In the genomic region with DNA sequence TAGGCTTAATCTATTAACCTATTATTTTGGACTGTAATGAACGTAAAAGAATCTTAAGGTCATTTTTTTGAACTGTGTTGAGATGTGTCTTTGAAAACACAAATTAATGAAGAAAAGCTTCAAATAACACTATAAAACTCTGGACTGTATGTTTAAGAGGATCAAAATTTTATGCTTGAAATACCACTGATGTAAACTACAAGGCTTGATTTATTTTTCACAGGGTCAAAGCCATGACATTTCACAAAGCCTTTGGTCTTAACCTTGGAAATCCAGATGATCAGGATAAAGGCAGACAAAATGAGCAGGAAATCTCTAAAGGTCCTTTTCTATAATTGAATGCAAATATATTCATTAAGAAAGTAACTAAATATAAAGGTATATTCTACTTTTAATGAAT, we compare ENCODE assay signal across 37 mouse cellular contexts. TPM values are rescaled to one million over a fixed set of nuclear protein-coding genes. Genes with fewer than 3 reads are reported as not detected.
"Had no signal": no experiment of that assay in that cellular context is flagged by ENCODE, and none has a peak within 500 bp of the region (broad histone marks: within the 10 kb centered on the region; RNA-seq: fewer than 3 reads in every experiment).

No protein-coding gene starts in this region.

- H3K27me3 ChIP-seq: limb, embryonic 12.5 days; limb, embryonic 13.5 days; limb, embryonic 15.5 days; liver, embryonic 12.5 days; liver, embryonic 13.5 days; liver, embryonic 15.5 days; lung, embryonic 15.5 days; megakaryocyte, embryonic 14.5 days; midbrain, embryonic 12.5 days; midbrain, embryonic 13.5 days; midbrain, embryonic 15.5 days had no signal

- DNase-seq: left cerebral cortex, postnatal 4 days; liver; liver, embryonic 13.5 days; liver, postnatal 0 days; lung, adult 18-20 months; lung, adult 2 months; lung, embryonic 14.5 days; lung, postnatal 10 days; lung, postnatal 14 days; lung, postnatal 36 days; lung, postnatal 4 days; midbrain, embryonic 14.5 days had no signal

- ATAC-seq: liver, embryonic 12.5 days; liver, postnatal 0 days; lung, postnatal 0 days; midbrain, embryonic 13.5 days; midbrain, embryonic 15.5 days had no signal

- H3K36me3 ChIP-seq: limb, embryonic 10.5 days; limb, embryonic 12.5 days; limb, embryonic 13.5 days; limb, embryonic 15.5 days; liver, embryonic 12.5 days; liver, embryonic 13.5 days; liver, embryonic 15.5 days; lung, embryonic 15.5 days; midbrain, embryonic 10.5 days; midbrain, embryonic 12.5 days; midbrain, embryonic 13.5 days; midbrain, embryonic 15.5 days had no signal

- H3K27ac ChIP-seq: left cerebral cortex, adult 2 months; limb, embryonic 10.5 days; limb, embryonic 12.5 days; limb, embryonic 13.5 days; limb, embryonic 15.5 days; liver, embryonic 12.5 days; liver, embryonic 13.5 days; liver, embryonic 14.5 days; liver, embryonic 15.5 days; lung, embryonic 15.5 days; macrophage; midbrain, embryonic 10.5 days; midbrain, embryonic 12.5 days; midbrain, embryonic 13.5 days; midbrain, embryonic 15.5 days had no signal

- H3K4me3 ChIP-seq: left cerebral cortex, adult 2 months; limb, embryonic 10.5 days; limb, embryonic 12.5 days; limb, embryonic 13.5 days; limb, embryonic 15.5 days; liver, embryonic 12.5 days; liver, embryonic 13.5 days; liver, embryonic 15.5 days; lung, embryonic 15.5 days; megakaryocyte, embryonic 14.5 days; midbrain, embryonic 10.5 days; midbrain, embryonic 12.5 days; midbrain, embryonic 13.5 days; midbrain, embryonic 15.5 days; myocyte had no signal

- H3K9me3 ChIP-seq: limb, embryonic 10.5 days; limb, embryonic 12.5 days; limb, embryonic 13.5 days; limb, embryonic 15.5 days; liver, embryonic 12.5 days; liver, embryonic 13.5 days; liver, embryonic 15.5 days; lung, embryonic 15.5 days; megakaryocyte, embryonic 14.5 days; midbrain, embryonic 10.5 days; midbrain, embryonic 12.5 days; midbrain, embryonic 13.5 days; midbrain, embryonic 15.5 days had no signal

- H3K9ac ChIP-seq: limb, embryonic 12.5 days; limb, embryonic 13.5 days; limb, embryonic 15.5 days; liver, embryonic 12.5 days; liver, embryonic 13.5 days; liver, embryonic 14.5 days; liver, embryonic 15.5 days; liver, postnatal 0 days; lung, embryonic 14.5 days; lung, embryonic 15.5 days; midbrain, embryonic 12.5 days; midbrain, embryonic 13.5 days; midbrain, embryonic 15.5 days had no signal

- H3K4me1 ChIP-seq: limb, embryonic 10.5 days; limb, embryonic 12.5 days; limb, embryonic 13.5 days; limb, embryonic 15.5 days; liver, embryonic 12.5 days; liver, embryonic 13.5 days; liver, embryonic 15.5 days; lung, embryonic 15.5 days; megakaryocyte, embryonic 14.5 days; midbrain, embryonic 10.5 days; midbrain, embryonic 12.5 days; midbrain, embryonic 13.5 days; midbrain, embryonic 15.5 days had no signal

- H3K4me2 ChIP-seq: limb, embryonic 12.5 days; limb, embryonic 13.5 days; limb, embryonic 15.5 days; liver, embryonic 11.5 days; liver, embryonic 12.5 days; liver, embryonic 13.5 days; liver, embryonic 15.5 days; lung, embryonic 14.5 days; lung, embryonic 15.5 days; midbrain, embryonic 12.5 days; midbrain, embryonic 13.5 days; midbrain, embryonic 15.5 days had no signal

RNA-seq across cellular contexts. Expression of a gene that starts 14.0 kb away (rescaled TPM):
- polyA plus RNA-seq: limb, embryonic 10.5 days; limb, embryonic 11.5 days; limb, embryonic 12.5 days; limb, embryonic 13.5 days; limb, embryonic 14.5 days; limb, embryonic 15.5 days; liver, adult 2 months; liver, embryonic 11.5 days; liver, embryonic 12.5 days; liver, embryonic 13.5 days; liver, embryonic 14.5 days; liver, embryonic 15.5 days; liver, embryonic 16.5 days; liver, postnatal 0 days; lung, adult 2 months; lung, embryonic 14.5 days; lung, embryonic 15.5 days; lung, postnatal 0 days; macrophage; midbrain, embryonic 10.5 days; midbrain, embryonic 12.5 days; midbrain, embryonic 13.5 days; midbrain, embryonic 14.5 days; midbrain, embryonic 15.5 days; midbrain, postnatal 0 days; myocyte; neural tube, embryonic 11.5 days had no signal

RNA-seq across cellular contexts. Expression of a gene that starts 50.7 kb away (rescaled TPM):
- polyA plus RNA-seq: limb, embryonic 10.5 days; limb, embryonic 11.5 days; limb, embryonic 12.5 days; limb, embryonic 13.5 days; limb, embryonic 15.5 days; liver, adult 2 months; liver, embryonic 11.5 days; liver, embryonic 12.5 days; liver, embryonic 13.5 days; liver, embryonic 14.5 days; liver, embryonic 15.5 days; liver, embryonic 16.5 days; liver, postnatal 0 days; lung, adult 2 months; lung, embryonic 14.5 days; lung, embryonic 15.5 days; lung, embryonic 16.5 days; lung, postnatal 0 days; macrophage; midbrain, embryonic 10.5 days; midbrain, embryonic 12.5 days; midbrain, embryonic 13.5 days; midbrain, embryonic 14.5 days; midbrain, embryonic 15.5 days; midbrain, postnatal 0 days; myocyte; neural tube, embryonic 11.5 days had no signal
